ENCODE assay signal across 13 mouse cellular contexts in the genomic region with DNA sequence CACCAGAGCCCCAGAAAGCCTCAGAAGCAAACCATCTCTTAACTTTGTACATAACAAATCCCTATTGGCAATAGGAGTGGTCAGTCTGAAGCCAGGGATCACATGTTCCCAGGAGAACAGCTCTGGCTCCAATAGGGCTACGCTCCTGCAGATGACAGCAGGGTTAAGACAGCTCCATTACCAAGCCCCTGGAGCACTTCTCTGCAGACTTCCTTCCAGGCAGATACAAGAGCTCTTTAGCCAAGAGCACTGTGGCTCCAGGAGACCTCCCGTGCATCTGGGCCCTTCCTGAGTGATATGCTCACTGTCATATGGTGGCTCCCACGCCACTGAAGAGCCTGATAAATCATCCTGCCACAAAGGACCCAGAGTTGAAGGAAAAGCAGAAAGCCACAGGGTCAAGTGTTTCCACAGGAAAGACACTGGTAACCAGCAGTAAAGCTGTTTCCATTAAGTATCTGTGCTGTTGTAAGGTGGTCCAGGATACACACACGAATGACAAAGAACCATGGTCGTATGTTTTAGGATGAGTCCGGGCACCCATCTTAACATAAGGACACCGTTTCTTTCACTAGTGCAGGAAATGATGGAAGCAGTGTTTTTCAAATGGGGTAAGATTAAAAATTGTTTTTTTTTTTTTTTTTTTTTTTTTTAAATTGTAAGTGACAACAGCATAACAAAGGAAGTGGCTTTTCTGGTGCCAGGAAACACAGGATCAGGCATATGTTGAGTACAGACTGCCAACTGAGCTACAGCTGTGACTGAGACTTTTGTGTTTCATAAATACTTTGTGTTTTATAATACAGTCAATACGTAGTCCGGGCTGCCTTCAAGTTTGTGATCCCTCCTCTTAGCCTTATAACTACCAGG.
A peak's percentile ranks its signal among the peaks of the same experiment; 100 is the strongest.
DNase-seq lines count a peak whose midpoint lies in the region; ATAC-seq and TF ChIP-seq lines count a peak whose summit lies in the region.
"Had no signal": no experiment of that assay in that cellular context is flagged by ENCODE, and none has a peak within 500 bp of the region (broad histone marks: within the 10 kb centered on the region; RNA-seq: fewer than 3 reads in every experiment).

No protein-coding gene starts in this region.

- no peaks in the 10 kb centered on the region for H3K9me3 ChIP-seq in heart, embryonic 11.5 days (replicated peaks; ENCODE audit: control insufficient read depth, low read length)
- H3K9me3 ChIP-seq in liver, embryonic 16.5 days (replicated peaks; ENCODE audit: control insufficient read depth, low read length) = no peaks in the 10 kb centered on the region
- H3K9me3 ChIP-seq: G1E; hindbrain, embryonic 13.5 days had no signal

- TF ChIP-seq CTCF in liver, adult 2 months (IDR thresholded peaks at IDR 0.05; ENCODE audit: low read depth, low read length) = no peak

- no peaks in the 10 kb centered on the region for H3K36me3 ChIP-seq in heart, embryonic 11.5 days (ENCODE audit: control insufficient read depth, insufficient read depth, low read length)
- no peaks in the 10 kb centered on the region for H3K36me3 ChIP-seq in liver, adult 2 months (ENCODE audit: control insufficient read depth, insufficient read depth, low read length)
- H3K36me3 ChIP-seq in liver, embryonic 16.5 days (ENCODE audit: control insufficient read depth, insufficient read depth) = no peaks in the 10 kb centered on the region
- H3K36me3 ChIP-seq: hindbrain, embryonic 13.5 days had no signal

- DNase-seq in heart, adult 8-10 months (ENCODE audit: low spot score) = no peak
- peak; percentile 30 for DNase-seq in liver, adult 2 months (ENCODE audit: extremely low read depth, low read depth, low spot score)
- DNase-seq in liver (no peak), adipocyte (ENCODE audit: low spot score) (peak; percentile 59)
- DNase-seq: adrenal gland, postnatal 25 days; cerebellum, postnatal 14 days had no signal

- no peaks in the 10 kb centered on the region for H3K27me3 ChIP-seq in heart, embryonic 11.5 days (ENCODE audit: control insufficient read depth, insufficient read depth, low read length)
- H3K27me3 ChIP-seq in liver, adult 2 months (ENCODE audit: control insufficient read depth, insufficient read depth, low read length) = no peaks in the 10 kb centered on the region
- H3K27me3 ChIP-seq in liver, embryonic 16.5 days (ENCODE audit: control insufficient read depth, insufficient read depth, low read depth, low read length) = no peaks in the 10 kb centered on the region
- H3K27me3 ChIP-seq: hindbrain, embryonic 13.5 days had no signal

- WGBS in heart, embryonic 11.5 days (ENCODE audit: insufficient replicate concordance) = 61% methylated on average over 9 of the region's 9 CpGs
- 74% methylated on average over 9 of the region's 9 CpGs for WGBS in liver, adult 2 months
- WGBS in liver, embryonic 16.5 days (ENCODE audit: insufficient replicate concordance) = 44% methylated on average over 9 of the region's 9 CpGs

- H3K79me2 ChIP-seq in liver, adult 2 months (ENCODE audit: control insufficient read depth, insufficient read depth, low read length) = no peaks in the 10 kb centered on the region

- H3K4me3 ChIP-seq in heart, embryonic 11.5 days (ENCODE audit: low read depth, low read length) = no peak overlapping the region
- no peak overlapping the region for H3K4me3 ChIP-seq in liver, adult 2 months (ENCODE audit: insufficient read depth, low read depth, low read length)
- H3K4me3 ChIP-seq in liver, embryonic 16.5 days (ENCODE audit: low read depth, low read length) = no peak overlapping the region
- H3K4me3 ChIP-seq: hindbrain, embryonic 13.5 days had no signal

- TF ChIP-seq POLR2A in liver, adult 2 months (IDR thresholded peaks at IDR 0.05; ENCODE audit: extremely low read depth, insufficient read depth, low read length) = no peak

- H3K4me1 ChIP-seq in heart, embryonic 11.5 days (ENCODE audit: control insufficient read depth, insufficient read depth, low read length) = peaks cover 12% of the 10 kb centered on the region
- peaks cover 7% of the 10 kb centered on the region for H3K4me1 ChIP-seq in liver, adult 2 months (ENCODE audit: control insufficient read depth, insufficient read depth, low read length)
- peaks cover 2% of the 10 kb centered on the region; the same call in 1 of the 2 replicates for H3K4me1 ChIP-seq in liver, embryonic 16.5 days (ENCODE audit: control insufficient read depth, low read depth, low read length)

- 0 out of 2 replicates have a peak, but pooled peaks have one; percentile 22 for ATAC-seq in heart, embryonic 11.5 days (replicated peaks; ENCODE audit: insufficient number of reproducible peaks, low FRiP score, low TSS enrichment)
- ATAC-seq in liver, embryonic 16.5 days (ENCODE audit: low read depth) = peak; percentile 67
- ATAC-seq in erythroid progenitor cell, adult 5-6 weeks (replicated peaks; ENCODE audit: low FRiP score, poor library complexity, severe bottlenecking) = no peak
- ATAC-seq in erythroblast, adult 5-6 weeks (replicated peaks; ENCODE audit: low FRiP score, poor library complexity, severe bottlenecking) = no peak

- peak overlapping the region; percentile 46 for H3K27ac ChIP-seq in heart, embryonic 11.5 days (ENCODE audit: low read depth, low read length)
- H3K27ac ChIP-seq in liver, adult 2 months (replicated peaks; ENCODE audit: insufficient read depth, low read depth, low read length) = peak overlapping the region; percentile 36; the same call in 1 of the 2 replicates
- no peak overlapping the region for H3K27ac ChIP-seq in liver, embryonic 16.5 days (ENCODE audit: low read length)
- H3K27ac ChIP-seq: hindbrain, embryonic 13.5 days; macrophage had no signal

- no peak overlapping the region for H3K4me2 ChIP-seq in heart, embryonic 11.5 days
- no peak overlapping the region for H3K4me2 ChIP-seq in liver, embryonic 16.5 days (ENCODE audit: low read depth, low read length)
- H3K4me2 ChIP-seq: hindbrain, embryonic 13.5 days had no signal

- H3K9ac ChIP-seq in heart, embryonic 11.5 days (ENCODE audit: low read depth, low read length) = no peak overlapping the region
- no peak overlapping the region; the same call in 1 of the 2 replicates for H3K9ac ChIP-seq in liver, adult 2 months (ENCODE audit: low read depth, low read length)
- H3K9ac ChIP-seq in liver, embryonic 16.5 days (ENCODE audit: low read depth, low read length) = no peak overlapping the region
- H3K9ac ChIP-seq: hindbrain, embryonic 13.5 days had no signal

Comparison
In these comparisons a context has a peak if more than half of its experiments do, and no peak if none do; other contexts are left out.
1. DNase-seq: peak in liver, adult 2 months (single experiment) and adipocyte (single experiment); none in heart, adult 8-10 months (single experiment) and liver (single experiment).
2. ATAC-seq: peak in heart, embryonic 11.5 days (single experiment) and liver, embryonic 16.5 days (single experiment); none in erythroid progenitor cell, adult 5-6 weeks (single experiment) and erythroblast, adult 5-6 weeks (single experiment).